Mouse (Mus musculus): ENCODE results near the gene Sap18.
"Not testable (repeated sequence)": the region's sequence is repeated elsewhere in the genome, so short reads cannot be mapped to it uniquely, and the experiment has no call there.

Gene Sap18

GRCm38 (mm10) chr14:57825788-57826751 lies 28.1 kb downstream of the Sap18 start, which contains the start of the genes Ska3 and Mrpl57:
Gene Ska3, minus strand, starts transcription at chr14:57826185.
Gene Mrpl57, plus strand, starts transcription at chr14:57826234.
- DNase-seq (ENCODE audit: low read depth) = peak; percentile 94

- DNase-seq (ENCODE audit: low read depth) = peak; percentile 35
These were observed 29.3 kb downstream of the Sap18 start for GRCm38 (mm10) chr14:57827284-57827683.

GRCm38 (mm10) chr14:57833526-57833925 lies 35.5 kb downstream of the Sap18 start:
- DNase-seq (ENCODE audit: low read depth) = no peak

GRCm38 (mm10) chr14:57835157-57835556 lies 37.2 kb downstream of the Sap18 start:
- no peak for DNase-seq (ENCODE audit: low read depth)

GRCm38 (mm10) chr14:57844535-57844934 lies 46.6 kb downstream of the Sap18 start:
- DNase-seq (ENCODE audit: low read depth) = no peak

GRCm38 (mm10) chr14:57848061-57848460 lies 50.1 kb downstream of the Sap18 start:
- not testable (repeated sequence) for DNase-seq (ENCODE audit: low read depth)

- no peak for DNase-seq (ENCODE audit: low read depth)
These were observed 50.7 kb downstream of the Sap18 start for GRCm38 (mm10) chr14:57848646-57849045.

GRCm38 (mm10) chr14:57850330-57850729 lies 52.4 kb downstream of the Sap18 start:
- DNase-seq (ENCODE audit: low read depth) = no peak

- DNase-seq (ENCODE audit: low read depth) = no peak
These were observed 55.0 kb downstream of the Sap18 start for GRCm38 (mm10) chr14:57852961-57853360.

- DNase-seq (ENCODE audit: low read depth) = not testable (repeated sequence)
These were observed 58.1 kb downstream of the Sap18 start for GRCm38 (mm10) chr14:57856037-57856436.

Data from naive thymus-derived CD4-positive, alpha-beta T cell, adult 2 months (primary cell).